Mouse (Mus musculus) CH12.LX (cell line): ENCODE results near the gene Rps6ka1. TPM values are rescaled to one million over a fixed set of nuclear protein-coding genes. Genes with fewer than 3 reads are reported as not detected.
A peak's percentile ranks its signal among the peaks of the same experiment; 100 is the strongest.

Source experiments
- DNase-seq: peaks from one replicate; pipeline ENCODE4 v3.0.0-alpha.2; 2013; ENCODE audit errors: extremely low read depth
- H3K27ac ChIP-seq: 2 replicates; pipeline ENCODE4 v1.5.1; 2012; ENCODE audit warnings: low read depth, mild to moderate bottlenecking, control low read depth, moderate library complexity; ENCODE audit not compliant: insufficient read depth
- H3K27me3 ChIP-seq: replicated peaks from 2 replicates; pipeline ENCODE3; 2012; ENCODE audit warnings: inconsistent platforms
- H3K36me3 ChIP-seq, 2 experiments: replicated peaks in 1 of 2; 2 replicates each; pipeline versions ENCODE3 to v1.6.1; 2012; ENCODE audit warnings: inconsistent platforms in 1 of 2, low read length in 1 of 2, mild to moderate bottlenecking in 1 of 2, mixed read lengths in 1 of 2, moderate library complexity in 1 of 2; ENCODE audit not compliant: control insufficient read depth in 1 of 2, insufficient read depth in 1 of 2
- H3K4me1 ChIP-seq, 2 experiments: 2 replicates each; pipeline ENCODE4 v1.6.1; 2012; ENCODE audit warnings: inconsistent platforms in 1 of 2, moderate library complexity in 1 of 2; ENCODE audit not compliant: insufficient read depth in 2 of 2, control insufficient read depth in 1 of 2
- H3K4me2 ChIP-seq: 2 replicates; pipeline ENCODE4 v1.6.1; 2012; ENCODE audit warnings: low read depth, mild to moderate bottlenecking, control low read depth; ENCODE audit not compliant: poor library complexity, insufficient read depth, severe bottlenecking
- H3K4me3 ChIP-seq, 3 experiments: fragments of 150-350 bp in 1 of 3; sonication (generic) in 1 of 3; replicated peaks in 1 of 3; 2 replicates each; pipeline versions ENCODE3 to v1.5.1; 2011 to 2012; ENCODE audit warnings: low read depth in 2 of 3, low read length in 2 of 3, mild to moderate bottlenecking in 2 of 3, moderate library complexity in 2 of 3, control low read depth in 1 of 3, improper control_type of control experiment in 1 of 3, inconsistent platforms in 1 of 3, mixed read lengths in 1 of 3; ENCODE audit not compliant: poor library complexity in 1 of 3
- H3K79me2 ChIP-seq: replicated peaks from 2 replicates; pipeline ENCODE4 v1.6.1; 2012; ENCODE audit warnings: mild to moderate bottlenecking, moderate library complexity; ENCODE audit not compliant: control insufficient read depth, poor library complexity, insufficient read depth, severe bottlenecking; ENCODE audit errors: extremely low read depth
- H3K9ac ChIP-seq: 2 replicates; pipeline ENCODE4 v1.6.1; 2012; ENCODE audit warnings: low read depth, mild to moderate bottlenecking, control low read depth, moderate library complexity; ENCODE audit not compliant: insufficient read depth
- H3K9me3 ChIP-seq: replicated peaks from 2 replicates; pipeline ENCODE3; 2012; ENCODE audit warnings: low read length, inconsistent platforms, mixed read lengths
- BHLHE40 ChIP-seq: IDR thresholded peaks from 2 replicates; pipeline ENCODE4 v1.6.1; 2011; ENCODE audit warnings: mild to moderate bottlenecking, low read depth, low read length, improper control_type of control experiment
- CHD1 ChIP-seq: IDR thresholded peaks from 2 replicates; pipeline ENCODE4 v1.6.1; 2012; ENCODE audit warnings: low read depth, low read length, improper control_type of control experiment, inconsistent platforms
- CHD2 ChIP-seq: IDR thresholded peaks from 2 replicates; pipeline ENCODE4 v1.6.1; 2011; ENCODE audit warnings: low read length, improper control_type of control experiment
- CTCF ChIP-seq, 2 experiments: IDR thresholded peaks in 1 of 2; conservative IDR thresholded peaks in 1 of 2; 2 replicates each; pipeline ENCODE4 v1.5.1; 2011 to 2012; ENCODE audit warnings: low read depth in 2 of 2, low read length in 2 of 2, improper control_type of control experiment in 1 of 2, inconsistent platforms in 1 of 2, mild to moderate bottlenecking in 1 of 2, moderate library complexity in 1 of 2
- E2F4 ChIP-seq: IDR thresholded peaks from 2 replicates; pipeline ENCODE4 v1.6.1; 2011; ENCODE audit warnings: low read depth, low read length, improper control_type of control experiment; ENCODE audit not compliant: insufficient replicate concordance
- EP300 ChIP-seq: IDR thresholded peaks from 2 replicates; pipeline ENCODE4 v1.6.1; 2011; ENCODE audit warnings: low read length, improper control_type of control experiment
- ETS1 ChIP-seq: conservative IDR thresholded peaks from 2 replicates; pipeline ENCODE4 v1.6.1; 2012; ENCODE audit warnings: low read depth, mild to moderate bottlenecking, inconsistent platforms, low read length, improper control_type of control experiment, moderate library complexity
- GABPA ChIP-seq: IDR thresholded peaks from 2 replicates; pipeline ENCODE4 v1.6.1; 2012; ENCODE audit warnings: low read depth, low read length, improper control_type of control experiment, inconsistent platforms; ENCODE audit not compliant: insufficient replicate concordance
- HCFC1 ChIP-seq: IDR thresholded peaks from 2 replicates; pipeline ENCODE4 v1.6.1; 2012; ENCODE audit warnings: low read depth, mild to moderate bottlenecking, inconsistent platforms, low read length, improper control_type of control experiment
- JUN ChIP-seq: IDR thresholded peaks from 2 replicates; pipeline ENCODE4 v1.6.1; 2011; ENCODE audit warnings: low read depth, mild to moderate bottlenecking, low read length, improper control_type of control experiment, moderate library complexity; ENCODE audit not compliant: insufficient read depth
- JUND ChIP-seq: conservative IDR thresholded peaks from 2 replicates; pipeline ENCODE4 v1.6.1; 2011; ENCODE audit warnings: low read depth, low read length, improper control_type of control experiment
- MAFK ChIP-seq: IDR thresholded peaks from 2 replicates; pipeline ENCODE4 v1.6.1; 2011; ENCODE audit warnings: low read length, improper control_type of control experiment; ENCODE audit not compliant: insufficient replicate concordance
- MAX ChIP-seq: IDR thresholded peaks from 2 replicates; pipeline ENCODE4 v1.6.1; 2011; ENCODE audit warnings: low read length, improper control_type of control experiment
- MAZ ChIP-seq: IDR thresholded peaks from 2 replicates; pipeline ENCODE4 v1.6.1; 2012; ENCODE audit warnings: low read depth, mild to moderate bottlenecking, inconsistent platforms, low read length, improper control_type of control experiment, moderate library complexity
- MEF2A ChIP-seq: IDR thresholded peaks from 2 replicates; pipeline ENCODE4 v1.6.1; 2014; ENCODE audit warnings: low read depth, mild to moderate bottlenecking, inconsistent platforms, low read length, improper control_type of control experiment, borderline replicate concordance
- MXI1 ChIP-seq: IDR thresholded peaks from 2 replicates; pipeline ENCODE4 v1.6.1; 2011; ENCODE audit warnings: mild to moderate bottlenecking, low read depth, low read length, improper control_type of control experiment
- MYC ChIP-seq: IDR thresholded peaks from 2 replicates; pipeline ENCODE4 v1.6.1; 2011; ENCODE audit warnings: low read depth, mild to moderate bottlenecking, improper control_type of control experiment, low read length
- POLR2AphosphoS2 ChIP-seq: IDR thresholded peaks from 2 replicates; pipeline ENCODE4 v1.6.1; 2011; ENCODE audit warnings: low read depth, low read length, improper control_type of control experiment
- RAD21 ChIP-seq: IDR thresholded peaks from 2 replicates; pipeline ENCODE4 v1.6.1; 2011; ENCODE audit warnings: low read depth, mild to moderate bottlenecking, low read length, improper control_type of control experiment, moderate library complexity
- RCOR1 ChIP-seq: conservative IDR thresholded peaks from 2 replicates; pipeline ENCODE4 v1.6.1; 2012; ENCODE audit warnings: low read depth, mild to moderate bottlenecking, inconsistent platforms, low read length, improper control_type of control experiment
- SIN3A ChIP-seq: IDR thresholded peaks from 2 replicates; pipeline ENCODE4 v1.6.1; 2012; ENCODE audit warnings: low read length, improper control_type of control experiment, inconsistent platforms
- SMC3 ChIP-seq: IDR thresholded peaks from 2 replicates; pipeline ENCODE4 v1.6.1; 2011; ENCODE audit warnings: low read depth, low read length, improper control_type of control experiment
- TCF12 ChIP-seq: IDR thresholded peaks from 2 replicates; pipeline ENCODE4 v1.6.1; 2014; ENCODE audit warnings: low read depth, mild to moderate bottlenecking, inconsistent platforms, low read length, improper control_type of control experiment
- UBTF ChIP-seq: IDR thresholded peaks from 2 replicates; pipeline ENCODE4 v1.6.1; 2012; ENCODE audit warnings: low read depth, mild to moderate bottlenecking, inconsistent platforms, low read length, improper control_type of control experiment, moderate library complexity
- USF1 ChIP-seq: IDR thresholded peaks from 2 replicates; pipeline ENCODE4 v1.6.1; 2014; ENCODE audit warnings: low read depth, mild to moderate bottlenecking, inconsistent platforms, low read length, improper control_type of control experiment
- USF2 ChIP-seq: conservative IDR thresholded peaks from 2 replicates; pipeline ENCODE4 v1.6.1; 2011; ENCODE audit warnings: low read depth, low read length, improper control_type of control experiment
- ZC3H11A ChIP-seq: IDR thresholded peaks from 2 replicates; pipeline ENCODE4 v1.6.1; 2012; ENCODE audit warnings: low read depth, mild to moderate bottlenecking, inconsistent platforms, low read length, improper control_type of control experiment
- ZMIZ1 ChIP-seq: IDR thresholded peaks from 2 replicates; pipeline ENCODE4 v1.6.1; 2012; ENCODE audit warnings: low read depth, mild to moderate bottlenecking, inconsistent platforms, low read length, improper control_type of control experiment
- ZNF384 ChIP-seq: IDR thresholded peaks from 2 replicates; pipeline ENCODE4 v1.6.1; 2012; ENCODE audit warnings: low read depth, low read length, improper control_type of control experiment, inconsistent platforms
- dilution Hi-C: fragments of 300-500 bp; cut with MboI; formaldehyde crosslinking; loops from 2 replicates; pipeline ENCODE4 v1.14.3; 2020; ENCODE audit warnings: low sequenced_read_pairs; ENCODE audit not compliant: extremely low pct_unique_long_range_greater_than_20kb, extremely low pct_ligation_motif_present
- in situ Hi-C: fragments of 300-500 bp; cut with MboI; formaldehyde crosslinking; loops from 3 replicates; pipeline ENCODE4 v1.14.3; 2019; ENCODE audit warnings: low sequenced_read_pairs, low pct_ligation_motif_present, low pct_unique_long_range_greater_than_20kb, mixed read lengths
- polyA plus RNA-seq: library from polyadenylated mRNA; unstranded; fragments of >175 nt; gene quantifications from 2 replicates; pipeline ENCODE4 v1.2.1, GENCODE M21; 2012; ENCODE audit warnings: low read depth; ENCODE audit not compliant: insufficient read length
- total RNA-seq, 2 experiments: library from RNA; depleted of rRNA; stranded (reverse); fragments of 300-350 nt in 1 of 2; fragments of >200 nt in 1 of 2; gene quantifications; 2 replicates each; pipeline ENCODE4 v1.2.3; 2012 to 2014

Gene Rps6ka1
- total and polyA plus RNA-seq, 3 experiments, result 72.5 to 130 (median 123) TPM

- no peak for TF ChIP-seq USF2
- no peak for TF ChIP-seq CHD2
- no peak for TF ChIP-seq HCFC1
- TF ChIP-seq ETS1, result peak; percentile 39; the same call in 1 of the 2 replicates
- TF ChIP-seq UBTF, result no peak
- no peak for TF ChIP-seq BHLHE40
- TF ChIP-seq SIN3A, result no peak
- TF ChIP-seq EP300, result no peak
- TF ChIP-seq JUN, result no peak
- no peak for TF ChIP-seq CHD1
- no peak for TF ChIP-seq MAZ
- TF ChIP-seq ZNF384, result peak; percentile 90
Measured at GRCm38 (mm10) chr4:133844209-133844841, 43.3 kb downstream of the Rps6ka1 start.

GRCm38 (mm10) chr4:133842992-133843737 lies 44.4 kb downstream of the Rps6ka1 start:
- Histone ChIP-seq H3K36me3 (peaks cover 15 to 23% of the 10 kb centered on the region in 2 experiments), H3K4me3 (no peak overlapping the region), H3K79me2 (no peaks in the 10 kb centered on the region), H3K27ac (peak overlapping the region; percentile 96), H3K4me1 (peaks cover 34 to 53% of the 10 kb centered on the region in 2 experiments), H3K27me3 (no peaks in the 10 kb centered on the region), H3K9ac (no peak overlapping the region), H3K9me3 (no peaks in the 10 kb centered on the region), H3K4me2 (peak overlapping the region; percentile 39)
- in situ Hi-C loops, result no loop called here
- DNase-seq, result peak; percentile 97
- dilution Hi-C loops, result no loop called here
- TF ChIP-seq POLR2AphosphoS2 (no peak), GABPA (no peak), SMC3 (peak; percentile 29), JUND (peak; percentile 71), RCOR1 (peak; percentile 84), USF1 (no peak), BHLHE40 (peak; percentile 84), HCFC1 (peak; percentile 32), TCF12 (peak; percentile 89), MAFK (peak; percentile 63; the same call in 1 of the 2 replicates), MAX (peak; percentile 50; the same call in 1 of the 2 replicates), USF2 (no peak), ZC3H11A (no peak), ZMIZ1 (no peak; the same call in 1 of the 2 replicates), MEF2A (peak; percentile 99), RAD21 (no peak; the same call in 1 of the 2 replicates), CTCF (conservative IDR thresholded peaks at IDR 0.05 in 1 of 2, IDR thresholded peaks at IDR 0.05 in 1 of 2; ENCODE audit: low read depth in 2 of 2, low read length in 2 of 2) (no peak), EP300 (peak; percentile 91), CHD1 (no peak), MXI1 (0 out of 2 replicates have a peak, but pooled peaks have one; percentile 25), MAZ (peak; percentile 99), E2F4 (no peak), MYC (no peak; the same call in 1 of the 2 replicates)

More at GRCm38 (mm10) chr4:133844209-133844841, 43.3 kb downstream of the Rps6ka1 start:
- Histone ChIP-seq H3K4me2 (no peak overlapping the region), H3K4me3 (no peak overlapping the region), H3K36me3 (peaks cover 24 to 33% of the 10 kb centered on the region in 2 experiments), H3K4me1 (peaks cover 37 to 60% of the 10 kb centered on the region in 2 experiments), H3K9me3 (no peaks in the 10 kb centered on the region), H3K27ac (peak overlapping the region; percentile 35), H3K79me2 (no peaks in the 10 kb centered on the region), H3K9ac (no peak overlapping the region), H3K27me3 (no peaks in the 10 kb centered on the region)
- dilution Hi-C loops, result no loop called here
- DNase-seq, result no peak
- in situ Hi-C loops, result no loop called here
